Mouse (Mus musculus): ENCODE measurements around the gene Ubac2. TPM values are rescaled to one million over a fixed set of nuclear protein-coding genes. Genes with fewer than 3 reads are reported as not detected.

Ubac2 gene
- total RNA-seq, 2 experiments from 2014 or later = 34.0 to 36.9 TPM

DNA sequence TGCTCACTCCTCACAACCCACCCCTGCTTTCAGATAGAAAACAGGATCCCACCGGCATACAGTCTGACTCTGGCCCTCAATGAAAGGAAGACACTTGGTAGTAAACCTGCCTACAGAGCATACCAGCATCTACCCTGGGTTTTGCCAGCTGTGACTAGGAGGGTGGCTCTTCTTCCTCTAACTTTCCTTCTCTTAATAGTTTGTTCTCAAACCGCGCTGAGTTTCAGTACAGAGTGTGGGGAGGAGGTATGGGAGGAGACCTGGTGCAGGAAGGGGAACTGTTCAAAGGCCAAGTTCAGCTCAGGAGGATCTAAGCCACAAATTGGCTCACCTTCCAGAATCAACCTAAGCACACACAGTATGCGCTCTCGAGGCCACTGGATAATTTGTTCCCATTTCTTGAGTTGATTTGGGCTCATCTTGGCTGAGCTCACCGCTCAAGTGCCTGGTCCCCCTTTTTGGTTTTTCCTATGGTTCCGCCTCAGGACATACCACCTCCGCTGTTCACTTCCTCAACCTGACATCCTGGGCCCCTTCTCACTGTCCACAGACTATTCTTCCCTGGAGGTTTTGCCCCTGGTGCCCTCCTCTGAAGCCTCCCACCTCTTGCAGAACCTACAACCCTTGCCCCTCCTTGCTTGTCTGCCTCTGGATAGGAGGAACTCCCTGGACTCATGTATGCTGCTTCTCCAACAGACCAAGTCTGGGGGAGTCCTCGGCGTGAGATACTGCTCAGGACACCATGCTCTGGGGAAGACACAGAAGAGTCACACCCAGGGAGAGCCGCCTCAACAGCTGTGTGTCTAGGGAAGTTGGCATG is 150.7 kb downstream of the Ubac2 start:
- TF ChIP-seq CTCF (IDR thresholded peaks at IDR 0.05) = no peak
- no peak for DNase-seq (ENCODE audit: extremely low spot score in 1 of 2, low spot score in 2 of 2)

GRCm38 (mm10) chr14:122029851-122030250 is 151.4 kb downstream of the Ubac2 start:
- no peak overlapping the region for H3K27ac ChIP-seq
- intact Hi-C loops (cut with DNase I) = no loop called here
- no peak for TF ChIP-seq CTCF (IDR thresholded peaks at IDR 0.05)
- no peak for DNase-seq (ENCODE audit: extremely low spot score in 1 of 2, low spot score in 2 of 2)
- H3K4me3 ChIP-seq = no peak overlapping the region

More for the DNA sequence above, 150.7 kb downstream of the Ubac2 start:
- intact Hi-C loops (cut with DNase I) = no loop called here
- Histone ChIP-seq H3K27ac (no peak overlapping the region), H3K4me3 (no peak overlapping the region)

DNA sequence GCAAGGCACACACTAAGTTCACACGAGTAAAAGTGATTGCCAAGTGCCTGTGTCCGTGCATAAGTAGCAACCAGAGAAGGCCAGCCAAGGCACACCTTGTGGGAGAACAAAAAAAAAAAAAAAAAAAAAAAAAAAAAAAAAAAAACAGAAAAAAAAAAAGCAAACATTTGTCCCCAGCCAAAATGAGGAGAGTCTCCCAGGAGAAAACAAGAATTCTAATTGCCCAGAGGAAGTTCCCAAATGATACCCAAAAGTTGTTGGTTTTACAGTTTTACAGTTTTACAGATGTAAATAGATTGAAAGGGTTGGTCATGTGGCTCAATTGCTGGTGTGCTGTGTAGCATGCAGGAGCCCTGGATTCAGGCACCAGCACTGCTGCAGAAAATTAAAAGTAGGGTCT is 153.6 kb downstream of the Ubac2 start:
- intact Hi-C loops (cut with DNase I) = no loop called here
- no peak overlapping the region for H3K4me3 ChIP-seq
- TF ChIP-seq CTCF (IDR thresholded peaks at IDR 0.05) = no peak
- DNase-seq (ENCODE audit: extremely low spot score in 1 of 2, low spot score in 2 of 2) = no peak
- no peak overlapping the region for H3K27ac ChIP-seq

DNA sequence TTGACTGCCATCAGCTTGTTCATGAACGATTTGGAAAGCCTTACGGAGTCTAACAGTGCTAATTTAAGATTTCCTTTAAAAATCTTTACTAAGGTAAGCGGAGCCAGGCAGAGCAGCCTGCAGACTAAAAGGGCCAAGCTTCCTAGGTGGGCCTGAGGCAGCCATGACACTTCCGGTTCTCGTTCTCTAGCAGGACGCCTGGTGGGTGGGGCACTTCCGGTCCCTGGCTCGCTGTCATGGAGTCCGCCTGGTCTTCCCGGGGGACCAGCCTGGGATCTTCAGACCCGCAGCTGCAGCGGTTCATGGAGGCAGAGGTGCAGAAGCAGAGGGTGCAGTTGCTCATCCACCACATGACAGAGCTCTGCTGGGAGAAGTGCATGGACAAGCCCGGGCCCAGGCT is 156.0 kb downstream of the Ubac2 start, which contains the start of gene Timm8a2:
Gene Timm8a2 (plus strand): TSS at position 224 of the 400 bp plus-strand sequence.
- no peak for TF ChIP-seq CTCF (IDR thresholded peaks at IDR 0.05)
- intact Hi-C loops (cut with DNase I) = no loop called here
- DNase-seq (ENCODE audit: extremely low spot score in 1 of 2, low spot score in 2 of 2) = no peak
- Histone ChIP-seq H3K27ac (no peak within 1 kb of the TSS), H3K4me3 (no peak within 1 kb of the TSS)

- H3K27ac ChIP-seq = no peak overlapping the region
- DNase-seq (ENCODE audit: extremely low spot score in 1 of 2, low spot score in 2 of 2) = no peak
- intact Hi-C loops (cut with DNase I) = no loop called here
- TF ChIP-seq CTCF (IDR thresholded peaks at IDR 0.05) = no peak
- H3K4me3 ChIP-seq = no peak overlapping the region
Measured at GRCm38 (mm10) chr14:122035181-122035580, 156.8 kb downstream of the Ubac2 start.

- intact Hi-C loops (cut with DNase I) = no loop called here
- H3K27ac ChIP-seq = no peak overlapping the region
- H3K4me3 ChIP-seq = no peak overlapping the region
- no peak for TF ChIP-seq CTCF (IDR thresholded peaks at IDR 0.05)
- DNase-seq (ENCODE audit: extremely low spot score in 1 of 2, low spot score in 2 of 2) = no peak
Measured at GRCm38 (mm10) chr14:122035860-122036259, 157.4 kb downstream of the Ubac2 start.

DNA sequence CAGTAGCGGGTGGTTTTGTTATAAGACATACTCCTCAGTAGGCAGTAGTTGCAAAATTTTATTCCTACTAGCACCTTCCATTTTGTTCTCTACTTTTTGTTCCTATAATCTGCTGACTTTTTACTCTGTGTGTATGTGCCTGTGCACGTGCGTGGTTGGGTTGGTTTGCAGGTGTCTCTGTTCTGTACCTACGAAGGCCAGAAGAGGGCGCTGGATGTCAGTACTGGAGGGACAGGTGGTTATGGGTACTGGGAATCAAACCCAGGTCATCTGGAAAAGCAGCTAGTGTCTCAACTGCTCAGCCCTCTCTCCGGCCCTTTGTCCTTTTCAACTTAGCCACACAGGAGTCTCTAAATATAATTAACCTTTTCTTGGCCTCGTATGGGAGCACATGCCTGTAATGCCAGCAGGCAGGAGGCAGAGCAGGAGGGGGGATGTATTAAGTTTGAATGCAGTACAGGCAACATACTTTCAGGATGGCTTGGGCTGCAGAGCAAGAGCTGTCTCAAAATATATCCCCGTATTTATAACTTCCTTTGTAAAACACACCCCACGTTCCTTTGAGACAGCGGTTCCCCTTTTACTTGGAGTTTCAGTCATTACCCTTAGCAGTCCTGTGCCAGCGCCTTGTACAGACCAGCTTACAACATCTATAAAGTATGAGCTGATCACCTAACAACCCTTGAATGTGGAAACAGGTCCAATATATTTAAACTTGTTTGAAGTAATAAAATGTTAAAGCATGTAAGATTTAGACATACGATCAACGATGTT is 160.6 kb downstream of the Ubac2 start:
- intact Hi-C loops (cut with DNase I) = no loop called here
- DNase-seq (ENCODE audit: extremely low spot score in 1 of 2, low spot score in 2 of 2) = no peak
- Histone ChIP-seq H3K4me3 (no peak overlapping the region), H3K27ac (no peak overlapping the region)
- TF ChIP-seq CTCF (IDR thresholded peaks at IDR 0.05) = no peak

GRCm38 (mm10) chr14:122041413-122041825 is 163.0 kb downstream of the Ubac2 start:
- no peak for TF ChIP-seq CTCF (IDR thresholded peaks at IDR 0.05)
- intact Hi-C loops (cut with DNase I) = no loop called here
- DNase-seq (ENCODE audit: extremely low spot score in 1 of 2, low spot score in 2 of 2) = no peak
- Histone ChIP-seq H3K27ac (no peak overlapping the region), H3K4me3 (no peak overlapping the region)

GRCm38 (mm10) chr14:122042142-122042694 is 163.8 kb downstream of the Ubac2 start:
- TF ChIP-seq CTCF (IDR thresholded peaks at IDR 0.05) = no peak
- Histone ChIP-seq H3K4me3 (no peak overlapping the region), H3K27ac (no peak overlapping the region)
- no peak for DNase-seq (ENCODE audit: extremely low spot score in 1 of 2, low spot score in 2 of 2)
- intact Hi-C loops (cut with DNase I) = no loop called here

GRCm38 (mm10) chr14:122047784-122048183 is 169.4 kb downstream of the Ubac2 start:
- no peak for TF ChIP-seq CTCF (IDR thresholded peaks at IDR 0.05)
- intact Hi-C loops (cut with DNase I) = no loop called here
- Histone ChIP-seq H3K4me3 (no peak overlapping the region), H3K27ac (no peak overlapping the region)
- no peak for DNase-seq (ENCODE audit: extremely low spot score in 1 of 2, low spot score in 2 of 2)

GRCm38 (mm10) chr14:122048816-122049215 is 170.4 kb downstream of the Ubac2 start:
- Histone ChIP-seq H3K27ac (no peak overlapping the region), H3K4me3 (no peak overlapping the region)
- no peak for DNase-seq (ENCODE audit: extremely low spot score in 1 of 2, low spot score in 2 of 2)
- TF ChIP-seq CTCF (IDR thresholded peaks at IDR 0.05) = no peak
- intact Hi-C loops (cut with DNase I) = no loop called here
